Mouse (Mus musculus) adrenal gland, postnatal 36 days (tissue): ENCODE measurements at regions not wholly inside any gene's neighbourhood (a gene's known extent, or its start where the extent isn't known, plus 50 kb on each side); places are given as distances from the start of the nearest gene placed in this dataset. TPM values are rescaled to one million over a fixed set of nuclear protein-coding genes. Genes with fewer than 3 reads are reported as not detected.

Source experiments
- DNase-seq, 2 experiments: peaks; one replicate each; pipeline ENCODE4 v3.0.0; 2021; ENCODE audit warnings: mixed read lengths in 1 of 2
- microRNA-seq: library from miRNA; unstranded; fragments of <30 nt; microRNA quantifications from one replicate; pipeline ENCODE4 v1.2.0, GENCODE M21; 2021

DNA sequence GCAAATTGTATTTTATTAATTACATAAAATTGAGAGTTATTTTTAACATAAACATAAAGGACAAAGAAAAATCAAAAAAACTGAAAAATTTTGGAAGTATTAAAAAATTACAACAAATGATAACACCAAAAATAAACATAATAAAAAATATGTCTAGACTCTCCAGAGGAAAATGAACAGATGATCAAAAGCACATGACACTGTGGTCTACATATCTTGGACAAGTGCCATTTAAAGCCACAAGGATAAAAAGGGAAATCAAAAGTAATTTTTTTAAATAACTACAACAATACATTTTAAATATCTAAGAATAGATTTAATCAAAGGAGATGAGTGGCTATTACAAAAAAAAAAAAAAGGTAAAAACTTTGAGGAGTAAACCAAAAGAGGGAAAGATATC, 755.6 kb downstream of the Hace1 start:
- no peak for DNase-seq

GRCm38 (mm10) chr10:46345315-46345714, 767.7 kb downstream of the Hace1 start:
- no peak for DNase-seq

GRCm38 (mm10) chr10:46349613-46350012, 772.0 kb downstream of the Hace1 start:
- DNase-seq, result no peak

DNA sequence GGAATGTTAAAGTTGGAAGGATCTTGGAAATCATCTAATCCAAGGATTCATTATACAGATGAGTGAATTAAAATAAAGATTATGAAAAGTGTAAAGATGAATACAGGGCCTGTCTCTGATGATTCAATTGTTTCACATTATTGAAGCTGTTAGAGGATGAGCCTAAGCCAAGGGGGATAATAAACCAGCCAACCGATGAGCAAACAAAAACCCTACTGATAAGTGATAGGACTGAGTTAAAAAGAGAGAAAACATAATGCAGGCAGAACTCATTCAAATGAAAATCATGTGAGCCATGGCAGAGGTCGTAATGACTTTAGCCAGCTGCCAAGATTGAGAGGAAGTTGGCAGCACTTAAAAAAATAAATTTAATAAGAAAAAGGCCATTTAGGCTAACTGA, 772.6 kb downstream of the Hace1 start:
- no peak for DNase-seq

DNA sequence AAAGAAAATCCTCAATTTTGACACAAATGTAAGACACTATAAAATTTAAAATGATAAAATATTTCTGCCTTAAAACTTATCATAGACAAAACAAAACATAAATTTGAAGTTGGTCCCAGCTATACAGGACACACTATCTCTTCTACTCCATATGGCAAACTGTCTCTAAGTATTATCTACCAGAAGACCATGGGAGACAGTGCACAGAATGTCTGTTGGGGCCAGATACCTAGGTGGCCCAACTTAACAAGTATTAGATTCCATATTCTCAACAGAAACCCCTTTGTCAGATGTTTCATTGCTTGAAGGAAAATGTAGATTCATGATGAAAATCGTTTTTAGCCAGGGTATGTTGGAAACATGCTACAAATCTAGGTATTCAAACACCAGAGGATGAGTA, 779.1 kb downstream of the Hace1 start:
- DNase-seq, result no peak

GRCm38 (mm10) chr10:46373715-46374475, 796.3 kb downstream of the Hace1 start:
- no peak for DNase-seq

DNA sequence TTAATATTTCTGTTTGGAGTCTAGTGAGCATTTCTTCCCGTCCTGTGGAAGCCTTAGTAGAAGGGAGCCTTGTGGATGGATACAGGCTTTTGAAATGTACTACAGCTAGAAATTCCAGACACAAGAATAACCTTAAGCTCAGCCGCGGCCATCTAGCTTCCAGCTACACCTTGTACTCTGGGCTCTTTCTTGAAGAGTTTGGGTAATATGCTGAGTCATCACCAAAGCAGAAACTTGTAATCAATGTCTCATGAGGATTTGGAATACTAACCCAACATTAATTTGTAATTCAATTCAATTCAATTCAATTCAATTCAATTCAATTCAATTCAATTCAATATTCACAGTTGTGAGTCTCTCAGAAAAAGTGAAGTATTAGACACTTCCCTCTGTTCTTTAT, 797.0 kb downstream of the Hace1 start:
- DNase-seq, result no peak

GRCm38 (mm10) chr10:46397089-46397488, 819.5 kb downstream of the Hace1 start:
- DNase-seq, result no peak

DNA sequence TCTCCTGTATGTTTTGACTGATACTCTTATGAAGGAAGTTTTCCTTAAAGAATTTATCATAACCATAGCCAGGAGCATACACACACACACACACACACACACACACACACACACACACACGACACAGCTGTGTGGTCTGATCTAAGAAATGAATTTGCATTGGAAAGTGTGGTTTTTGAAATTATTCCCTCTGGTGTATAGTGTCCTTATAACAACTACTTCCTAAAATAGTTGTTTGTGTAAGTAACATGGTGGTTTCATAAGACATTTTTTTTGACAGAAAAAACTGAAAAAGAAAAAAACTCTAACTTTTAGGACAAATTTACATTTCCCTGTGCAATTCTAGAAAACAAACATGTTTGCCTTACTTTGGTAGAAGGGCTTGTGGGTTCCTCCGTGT, 826.3 kb downstream of the Hace1 start:
- DNase-seq, result no peak

Small RNA genes in the stretch of these regions (microRNA-seq; reads per million reads assigned to microRNA genes)
- not detected for gene Gm27410
